Mouse (Mus musculus): Measurements from ENCODE around the gene Sspo.
A peak's percentile ranks its signal among the peaks of the same experiment; 100 is the strongest.
"Not testable (repeated sequence)": the region's sequence is repeated elsewhere in the genome, so short reads cannot be mapped to it uniquely, and the experiment has no call there.

Gene Sspo

GRCm38 (mm10) chr6:48487747-48488725, 40.0 kb downstream of the Sspo start:
- DNase-seq (ENCODE audit: low read depth, low spot score) = no peak

GRCm38 (mm10) chr6:48489741-48490140, 41.7 kb downstream of the Sspo start:
- peak; percentile 66 for DNase-seq (ENCODE audit: low read depth, low spot score)

- DNase-seq (ENCODE audit: low read depth, low spot score) = no peak
These were observed 43.3 kb downstream of the Sspo start for GRCm38 (mm10) chr6:48491361-48491760.

GRCm38 (mm10) chr6:48493136-48493730, 45.2 kb downstream of the Sspo start:
- DNase-seq (ENCODE audit: low read depth, low spot score) = no peak

GRCm38 (mm10) chr6:48497521-48497920, 49.5 kb downstream of the Sspo start:
- no peak for DNase-seq (ENCODE audit: low read depth, low spot score)

- DNase-seq (ENCODE audit: low read depth, low spot score) = no peak
These were observed 55.8 kb downstream of the Sspo start for GRCm38 (mm10) chr6:48503847-48504240.

GRCm38 (mm10) chr6:48504241-48504854, 56.3 kb downstream of the Sspo start:
- DNase-seq (ENCODE audit: low read depth, low spot score) = peak; percentile 95

- DNase-seq (ENCODE audit: low read depth, low spot score) = no peak
These were observed 60.1 kb downstream of the Sspo start for GRCm38 (mm10) chr6:48508087-48508486.

- no peak for DNase-seq (ENCODE audit: low read depth, low spot score)
These were observed 62.4 kb downstream of the Sspo start for GRCm38 (mm10) chr6:48510426-48510825.

GRCm38 (mm10) chr6:48511861-48512260, 63.8 kb downstream of the Sspo start:
- no peak for DNase-seq (ENCODE audit: low read depth, low spot score)

GRCm38 (mm10) chr6:48524882-48525281, 76.9 kb downstream of the Sspo start:
- not testable (repeated sequence) for DNase-seq (ENCODE audit: low read depth, low spot score)

GRCm38 (mm10) chr6:48527901-48528300, 79.9 kb downstream of the Sspo start:
- no peak for DNase-seq (ENCODE audit: low read depth, low spot score)

- DNase-seq (ENCODE audit: low read depth, low spot score) = no peak
These were observed 81.2 kb downstream of the Sspo start for GRCm38 (mm10) chr6:48529261-48529660.

GRCm38 (mm10) chr6:48529871-48530440, 81.9 kb downstream of the Sspo start:
- peak; percentile 70 for DNase-seq (ENCODE audit: low read depth, low spot score)

GRCm38 (mm10) chr6:48530862-48531261, 82.8 kb downstream of the Sspo start:
- no peak for DNase-seq (ENCODE audit: low read depth, low spot score)

- DNase-seq (ENCODE audit: low read depth, low spot score) = no peak
These were observed 85.4 kb downstream of the Sspo start for GRCm38 (mm10) chr6:48533475-48533874.

GRCm38 (mm10) chr6:48534913-48535312, 86.9 kb downstream of the Sspo start:
- no peak for DNase-seq (ENCODE audit: low read depth, low spot score)

- no peak for DNase-seq (ENCODE audit: low read depth, low spot score)
These were observed 88.1 kb downstream of the Sspo start for GRCm38 (mm10) chr6:48536091-48536490.

GRCm38 (mm10) chr6:48537105-48537954, 89.3 kb downstream of the Sspo start, which contains the start of gene Atp6v0e2:
Atp6v0e2 (plus strand) TSS chr6:48537615.
- peak; percentile 99 for DNase-seq (ENCODE audit: low read depth, low spot score)

GRCm38 (mm10) chr6:48538841-48539737, 91.1 kb downstream of the Sspo start:
- peak; percentile 95 for DNase-seq (ENCODE audit: low read depth, low spot score)
